Mouse (Mus musculus): Measurements from ENCODE around the gene Zfp526.

Zfp526 gene

GRCm38 (mm10) chr7:25221102-25221883 lies at the start of gene Zfp526:
TSS of gene Zfp526 (plus strand) at chr7:25221425.
- peak; percentile 94 for DNase-seq (ENCODE audit: low spot score)

GRCm38 (mm10) chr7:25172669-25173068 lies 48.6 kb upstream of the Zfp526 start:
- no peak for DNase-seq (ENCODE audit: low spot score)

DNA sequence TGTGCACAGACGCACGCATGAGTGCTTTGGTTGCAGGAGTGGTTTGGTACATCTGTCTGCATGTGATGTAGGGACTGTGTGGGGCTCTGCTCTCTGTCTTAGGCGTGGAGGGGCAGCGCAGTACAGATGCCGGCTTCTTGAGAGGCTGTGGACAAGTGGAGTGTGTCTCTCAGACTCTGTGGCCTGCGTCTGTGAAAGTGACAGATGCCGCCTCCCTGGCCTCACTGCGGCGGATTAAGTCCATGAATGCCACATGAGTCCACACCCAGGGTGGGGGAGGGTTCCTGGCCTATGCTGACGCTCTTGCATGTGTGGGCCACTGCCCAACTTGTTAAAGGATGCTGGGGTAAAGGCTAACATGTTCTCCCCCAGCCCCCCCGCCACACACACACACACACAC lies 46.9 kb upstream of the Zfp526 start:
- no peak for DNase-seq (ENCODE audit: low spot score)

DNA sequence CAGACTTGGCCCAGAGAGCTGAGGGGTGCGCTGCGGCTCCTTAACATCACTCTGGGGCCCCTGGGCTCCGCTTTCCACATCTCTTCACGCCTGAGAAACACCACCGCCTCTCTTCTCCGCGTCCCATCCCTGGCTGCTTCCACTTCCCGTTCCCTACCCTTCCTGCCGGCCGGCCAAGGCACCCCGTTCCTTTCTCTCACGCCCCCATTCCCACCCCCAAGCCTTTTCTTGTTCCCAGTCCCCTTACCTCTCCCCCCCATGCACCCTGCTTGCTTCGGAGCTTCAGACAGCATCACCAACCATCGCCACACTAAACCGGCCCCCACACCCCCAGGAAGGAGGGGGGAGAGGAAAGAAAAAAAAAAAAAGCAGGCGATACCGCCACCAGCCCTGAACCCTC lies 42.9 kb upstream of the Zfp526 start:
- no peak for DNase-seq (ENCODE audit: low spot score)

- DNase-seq (ENCODE audit: low spot score): no peak
Measured at GRCm38 (mm10) chr7:25178787-25179605, 42.2 kb upstream of the Zfp526 start.

GRCm38 (mm10) chr7:25179606-25180161 lies 41.5 kb upstream of the Zfp526 start, which contains the start of gene Pou2f2:
TSS of gene Pou2f2 (minus strand) at chr7:25179726.
- peak; percentile 38 for DNase-seq (ENCODE audit: low spot score)

GRCm38 (mm10) chr7:25180512-25180911 lies 40.7 kb upstream of the Zfp526 start:
- DNase-seq (ENCODE audit: low spot score): no peak

DNA sequence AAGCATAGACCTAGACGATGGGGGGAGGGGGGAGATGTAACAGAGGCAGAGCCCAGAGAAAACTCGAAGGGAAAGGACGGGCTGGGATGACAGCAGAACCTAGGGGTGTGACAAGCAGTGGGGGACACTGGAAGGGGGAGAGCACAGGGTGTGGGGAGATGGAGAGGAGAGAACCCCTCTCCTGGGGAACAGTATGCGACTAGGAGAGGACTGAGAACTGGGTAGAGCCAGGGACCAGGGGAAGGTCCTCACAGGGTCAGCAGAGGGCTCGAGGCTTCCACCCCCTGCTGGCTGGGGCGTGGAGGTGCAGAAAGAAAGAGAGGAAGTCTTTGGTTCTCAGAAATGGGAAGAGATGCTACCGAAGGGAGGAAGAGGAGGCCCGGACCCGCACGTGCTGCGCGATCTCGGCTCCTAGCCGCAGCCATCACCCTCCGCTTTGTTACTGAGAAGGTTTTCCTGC lies 39.9 kb upstream of the Zfp526 start:
- no peak for DNase-seq (ENCODE audit: low spot score)

- no peak for DNase-seq (ENCODE audit: low spot score)
Measured at GRCm38 (mm10) chr7:25181814-25182213, 39.4 kb upstream of the Zfp526 start.

- DNase-seq (ENCODE audit: low spot score): no peak
Measured at GRCm38 (mm10) chr7:25184091-25184490, 37.1 kb upstream of the Zfp526 start.

DNA sequence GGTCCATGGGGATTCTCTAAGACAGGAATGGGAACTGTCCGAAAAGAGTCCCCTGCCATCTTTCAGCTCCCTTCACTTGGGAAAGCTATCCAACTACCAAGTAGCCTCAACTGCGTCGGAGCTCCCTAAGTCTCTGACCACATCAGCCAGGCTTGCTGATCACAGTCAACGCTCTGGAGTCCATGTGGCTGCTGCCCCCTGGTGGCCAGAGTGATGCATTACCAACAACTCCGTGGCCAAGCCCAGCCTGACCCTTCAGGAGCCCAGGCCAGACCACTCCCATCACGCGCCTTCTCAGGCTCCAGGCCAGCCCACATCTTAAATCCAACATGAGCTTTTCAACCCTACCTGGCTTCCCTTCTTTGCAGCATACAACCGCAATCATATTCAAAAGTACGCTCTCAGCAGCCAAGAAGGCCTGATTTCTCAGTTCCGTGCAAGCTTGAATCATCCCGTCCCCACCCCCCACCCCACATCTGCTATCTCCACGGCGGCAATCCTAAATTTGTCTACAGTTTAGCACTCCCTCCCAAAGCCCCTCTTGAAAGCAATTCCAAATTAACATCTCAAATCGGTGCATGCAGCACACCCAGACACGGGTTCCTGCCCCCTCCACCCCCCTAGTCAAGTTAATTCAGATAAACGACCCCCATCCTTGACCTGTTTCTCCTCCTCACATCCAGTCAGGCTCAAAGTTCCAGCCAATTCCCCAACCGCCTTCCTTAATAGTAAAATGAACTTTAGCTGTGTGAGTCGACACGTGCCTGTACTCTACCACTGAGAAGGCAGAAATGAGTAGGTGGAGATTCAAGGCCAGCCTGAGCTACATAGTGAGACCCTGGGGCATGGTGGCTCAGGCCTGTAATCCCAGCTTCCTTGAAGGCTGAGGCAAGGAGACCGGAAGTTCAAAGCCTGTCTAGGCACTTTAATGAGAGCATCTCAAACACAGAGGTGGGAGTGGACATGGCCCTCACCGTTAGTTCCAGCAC lies 33.3 kb upstream of the Zfp526 start:
- peak; percentile 86 for DNase-seq (ENCODE audit: low spot score)

- DNase-seq (ENCODE audit: low spot score): no peak
Measured at GRCm38 (mm10) chr7:25190806-25191205, 30.4 kb upstream of the Zfp526 start.

GRCm38 (mm10) chr7:25192110-25192509 lies 29.1 kb upstream of the Zfp526 start:
- DNase-seq (ENCODE audit: low spot score): no peak

GRCm38 (mm10) chr7:25195148-25195547 lies 26.1 kb upstream of the Zfp526 start:
- no peak for DNase-seq (ENCODE audit: low spot score)

GRCm38 (mm10) chr7:25196107-25196506 lies 25.1 kb upstream of the Zfp526 start:
- no peak for DNase-seq (ENCODE audit: low spot score)

DNA sequence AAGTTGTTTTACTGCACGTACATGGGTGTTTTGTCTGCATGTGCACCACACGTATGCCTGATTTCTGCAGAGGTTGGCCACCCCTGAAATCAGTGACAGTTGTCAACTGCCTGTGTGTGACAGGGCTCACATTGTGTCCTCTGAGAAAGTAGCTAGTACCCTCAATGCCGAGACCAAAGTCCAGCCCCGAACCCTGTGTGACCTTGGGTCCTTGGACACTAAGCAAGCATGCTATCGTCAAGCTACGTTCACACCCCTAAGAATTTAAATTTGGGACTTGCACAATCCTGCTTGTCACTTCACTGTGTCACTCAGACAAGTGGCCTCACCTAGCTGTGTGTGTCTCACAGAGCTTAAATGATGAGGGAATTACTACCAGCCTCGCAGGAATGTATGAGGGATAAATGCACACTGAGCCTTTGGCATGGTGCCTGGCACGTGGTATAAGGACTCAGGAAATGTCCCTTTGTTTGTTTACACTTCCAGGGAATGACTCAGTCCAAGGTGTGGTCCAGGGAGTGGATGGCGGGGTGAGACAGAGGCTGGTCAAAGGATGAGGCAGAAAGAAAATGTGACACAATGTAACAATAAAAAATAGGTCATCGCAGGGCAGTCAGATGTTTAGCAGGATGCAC lies 23.7 kb upstream of the Zfp526 start:
- no peak for DNase-seq (ENCODE audit: low spot score)

DNA sequence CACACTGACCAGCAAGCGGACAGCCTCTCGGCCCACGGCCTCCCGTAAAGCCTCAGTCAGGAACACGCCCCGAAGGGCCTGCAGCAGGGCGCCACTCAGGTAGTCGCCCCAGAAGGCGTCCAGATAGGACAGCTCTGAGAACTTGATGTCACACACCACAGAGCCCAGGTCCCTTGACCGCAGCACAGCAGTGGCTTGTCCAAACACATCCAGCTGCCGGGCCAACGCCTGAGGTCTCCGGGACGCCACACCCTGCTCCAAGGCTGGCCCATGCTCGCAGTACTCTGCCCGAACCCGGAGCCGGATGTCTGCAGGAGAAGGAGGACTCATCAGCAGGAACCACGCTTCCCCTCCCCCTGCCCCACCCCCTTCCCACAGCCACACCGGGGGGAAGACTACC lies 17.6 kb upstream of the Zfp526 start:
- DNase-seq (ENCODE audit: low spot score): no peak

GRCm38 (mm10) chr7:25205355-25206093 lies 15.7 kb upstream of the Zfp526 start:
- no peak for DNase-seq (ENCODE audit: low spot score)

DNA sequence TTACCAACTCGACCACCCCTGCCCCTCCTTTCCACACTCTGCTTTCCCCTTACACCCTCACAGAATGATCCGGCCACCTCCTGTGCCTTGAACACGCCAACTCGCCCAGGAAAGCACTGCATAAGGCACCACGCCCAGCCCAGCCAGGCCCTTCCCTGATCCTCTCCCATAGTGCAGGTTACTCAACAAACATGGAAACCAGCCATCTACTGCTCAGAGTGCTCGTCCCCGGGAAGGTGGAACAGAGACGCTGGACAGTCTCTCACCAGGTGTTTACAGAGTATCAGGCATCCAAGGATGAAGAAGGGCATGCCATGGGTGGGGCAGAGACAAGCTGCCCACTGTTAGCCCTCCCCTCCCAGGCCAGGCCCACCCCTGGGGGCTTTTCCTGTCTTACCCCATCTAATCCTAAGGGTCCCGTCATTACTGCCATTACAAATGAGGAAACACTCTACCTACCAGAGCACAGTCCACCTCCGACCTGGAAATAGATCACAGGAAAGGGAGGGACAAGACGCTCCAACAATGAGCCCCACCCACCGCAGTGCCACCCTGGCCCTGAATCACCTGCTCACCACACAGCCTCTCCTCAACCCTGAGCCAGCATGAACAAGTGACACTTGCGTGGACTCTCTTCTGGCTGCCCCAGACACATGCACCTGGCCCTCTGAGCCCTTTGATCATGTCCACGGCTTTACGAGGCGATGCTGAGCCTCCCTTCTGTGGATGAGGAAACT lies 15.0 kb upstream of the Zfp526 start:
- DNase-seq (ENCODE audit: low spot score): no peak

Measured in ovary, postnatal 14 days (tissue).